ENCODE assay signal across 9 mouse cellular contexts in the genomic region with DNA sequence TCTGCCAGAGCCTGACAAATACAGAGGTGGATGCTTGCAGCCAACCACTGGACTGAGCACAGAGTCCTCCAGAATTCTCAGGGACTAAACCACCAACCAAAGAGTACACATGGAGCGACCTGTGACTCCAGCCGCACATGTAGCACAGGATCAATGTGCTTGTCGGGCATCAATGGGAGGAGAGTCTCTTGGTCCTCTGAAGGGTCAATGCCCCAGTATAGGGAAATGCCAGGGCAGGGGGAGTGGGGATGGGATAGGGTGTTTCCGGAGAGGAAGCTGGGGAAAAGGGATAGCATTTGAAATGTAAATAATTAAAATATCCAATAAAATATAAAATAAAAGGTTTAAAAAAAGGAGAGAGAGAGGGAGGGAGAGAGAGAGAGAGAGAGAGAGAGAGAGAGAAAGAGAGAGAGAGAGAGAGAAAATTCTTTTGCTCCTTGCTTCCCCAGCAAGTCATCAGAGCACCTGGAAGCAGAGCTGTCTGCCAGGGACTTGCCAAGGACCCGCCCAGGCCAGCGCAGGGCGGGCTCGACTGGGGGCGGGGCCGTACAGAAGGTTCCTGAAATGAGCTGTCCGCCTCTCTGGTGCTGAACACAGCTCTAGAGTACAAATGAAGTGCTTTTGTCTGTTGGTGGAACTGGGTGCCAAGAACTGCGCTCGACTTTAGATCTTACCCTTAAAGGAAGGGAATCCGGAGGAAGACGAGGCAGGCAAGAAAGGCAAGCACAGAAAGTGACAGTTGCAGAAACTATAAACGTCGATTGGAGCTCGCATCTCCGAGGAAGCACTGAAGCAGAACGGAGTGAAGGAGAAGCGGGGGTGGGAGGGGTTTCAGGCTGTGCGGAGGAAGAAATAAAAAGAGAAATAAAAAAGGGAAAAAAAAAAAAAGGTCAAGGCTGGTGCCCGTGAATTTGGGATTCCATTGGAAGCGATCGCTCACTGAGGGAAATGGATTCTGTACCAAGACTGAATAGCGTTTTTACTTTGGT. TPM values are rescaled to one million over a fixed set of nuclear protein-coding genes. Genes with fewer than 3 reads are reported as not detected.
DNase-seq lines count a peak whose midpoint lies in the region; ATAC-seq and TF ChIP-seq lines count a peak whose summit lies in the region.
"Had no signal": no experiment of that assay in that cellular context is flagged by ENCODE, and none has a peak within 500 bp of the region (broad histone marks: within the 10 kb centered on the region; RNA-seq: fewer than 3 reads in every experiment).

TSS of gene Cntnap5c (plus strand) at position 949 of the 989 bp plus-strand sequence.

- H3K4me1 ChIP-seq in lung, embryonic 14.5 days (ENCODE audit: insufficient read depth), result no peaks in the 10 kb centered on the region
- peaks cover 3% of the 10 kb centered on the region; the same call in 1 of the 2 replicates for H3K4me1 ChIP-seq in forebrain, embryonic 14.5 days (ENCODE audit: control insufficient read depth, insufficient read depth, low read length)
- no peaks in the 10 kb centered on the region for H3K4me1 ChIP-seq in limb, embryonic 11.5 days (ENCODE audit: control insufficient read depth, insufficient read depth, low read length)
- H3K4me1 ChIP-seq: megakaryocyte, embryonic 14.5 days had no signal

- H3K4me3 ChIP-seq in lung, embryonic 14.5 days (ENCODE audit: low read depth, low read length), result no peak within 1 kb of the TSS
- H3K4me3 ChIP-seq in forebrain, embryonic 14.5 days (ENCODE audit: low read depth, low read length), result peak within 1 kb of the TSS; percentile 31
- no peak within 1 kb of the TSS for H3K4me3 ChIP-seq in limb, embryonic 11.5 days (ENCODE audit: low read depth, low read length)
- H3K4me3 ChIP-seq: megakaryocyte, embryonic 14.5 days had no signal

- H3K27me3 ChIP-seq in lung, embryonic 14.5 days (ENCODE audit: insufficient read depth, low read length), result no peaks in the 10 kb centered on the region
- no peaks in the 10 kb centered on the region for H3K27me3 ChIP-seq in forebrain, embryonic 14.5 days (replicated peaks; ENCODE audit: control insufficient read depth, insufficient read depth, low read length)
- no peaks in the 10 kb centered on the region for H3K27me3 ChIP-seq in limb, embryonic 11.5 days (ENCODE audit: control insufficient read depth, insufficient read depth, low read length)
- H3K27me3 ChIP-seq: megakaryocyte, embryonic 14.5 days had no signal

- H3K4me2 ChIP-seq in lung, embryonic 14.5 days, result no peak within 1 kb of the TSS
- peak within 1 kb of the TSS; percentile 57 for H3K4me2 ChIP-seq in forebrain, embryonic 14.5 days (ENCODE audit: low read length)
- H3K4me2 ChIP-seq in limb, embryonic 11.5 days (ENCODE audit: low read depth, severe bottlenecking), result no peak within 1 kb of the TSS

- peak; percentile 85 for DNase-seq in lung, embryonic 14.5 days
- DNase-seq in lung, postnatal 25 days (ENCODE audit: low spot score), result no peak
- peak; percentile 18 for DNase-seq in brain, embryonic 18.5 days (ENCODE audit: low read depth, low spot score)
- peak; percentile 74 for DNase-seq in forebrain, embryonic 14.5 days (ENCODE audit: low spot score)
- DNase-seq in kidney, adult 8-10 months, result peak; percentile 38 to 84
- peak; percentile 85 for DNase-seq in limb, embryonic 11.5 days (ENCODE audit: low spot score)
- peak; percentile 22 for DNase-seq in ovary, postnatal 14 days (ENCODE audit: low spot score)
- no peak for DNase-seq in spleen, adult 18-20 months

- no peaks in the 10 kb centered on the region for H3K36me3 ChIP-seq in lung, embryonic 14.5 days (ENCODE audit: insufficient read depth)
- H3K36me3 ChIP-seq in forebrain, embryonic 14.5 days (ENCODE audit: control insufficient read depth, insufficient read depth, low read length), result no peaks in the 10 kb centered on the region
- H3K36me3 ChIP-seq in limb, embryonic 11.5 days (ENCODE audit: control insufficient read depth, insufficient read depth, low read length), result no peaks in the 10 kb centered on the region

- H3K9me3 ChIP-seq in lung, embryonic 14.5 days (ENCODE audit: low read depth, low read length), result no peaks in the 10 kb centered on the region
- H3K9me3 ChIP-seq in forebrain, embryonic 14.5 days (replicated peaks; ENCODE audit: control insufficient read depth, low read length), result no peaks in the 10 kb centered on the region
- no peaks in the 10 kb centered on the region for H3K9me3 ChIP-seq in limb, embryonic 11.5 days (ENCODE audit: control insufficient read depth, low read length)
- H3K9me3 ChIP-seq: megakaryocyte, embryonic 14.5 days had no signal

- peak; percentile 91 for ATAC-seq in lung, embryonic 14.5 days (ENCODE audit: insufficient read depth)
- ATAC-seq in forebrain, embryonic 14.5 days, result peak; percentile 89
- ATAC-seq in limb, embryonic 11.5 days (ENCODE audit: insufficient number of reproducible peaks, low FRiP score, low TSS enrichment, low read depth), result peak; percentile 87

- H3K27ac ChIP-seq in lung, embryonic 14.5 days (ENCODE audit: low read depth), result no peak within 1 kb of the TSS
- H3K27ac ChIP-seq in forebrain, embryonic 14.5 days (ENCODE audit: low read depth, low read length), result no peak within 1 kb of the TSS
- no peak within 1 kb of the TSS for H3K27ac ChIP-seq in limb, embryonic 11.5 days (replicated peaks; ENCODE audit: low read depth, low read length)

- 20% methylated on average over 26 of the region's 26 CpGs for WGBS in lung, embryonic 14.5 days
- 14% methylated on average over 26 of the region's 26 CpGs for WGBS in forebrain, embryonic 14.5 days
- 20% methylated on average over 26 of the region's 26 CpGs for WGBS in limb, embryonic 11.5 days

- no peak within 1 kb of the TSS for H3K9ac ChIP-seq in lung, embryonic 14.5 days
- H3K9ac ChIP-seq in forebrain, embryonic 14.5 days (ENCODE audit: low read length), result peak within 1 kb of the TSS; percentile 49
- H3K9ac ChIP-seq in limb, embryonic 11.5 days (ENCODE audit: low read length), result no peak within 1 kb of the TSS

- no peak for TF ChIP-seq CTCF in lung, embryonic 14.5 days (IDR thresholded peaks at IDR 0.05; ENCODE audit: low read depth)

RNA-seq across cellular contexts. Expression of gene Cntnap5c, which starts in this region (rescaled TPM):
- not detected in 2 replicates for polyA plus RNA-seq in lung, embryonic 14.5 days (2014; fragmentation: Nextera tagmentation; extraction: Ambion mirVana)
- polyA plus RNA-seq in forebrain, embryonic 14.5 days (2014; fragmentation: Nextera tagmentation; extraction: Ambion mirVana), result 0.60 and 1.3 TPM in 2 replicates
- not detected in 2 replicates for polyA plus RNA-seq in limb, embryonic 11.5 days (2014; fragmentation: Nextera tagmentation; extraction: Ambion mirVana)

Comparison
In these comparisons a context has a peak if more than half of its experiments do, and no peak if none do; other contexts are left out.
1. Peak in DNase-seq and ATAC-seq in lung, embryonic 14.5 days; RNA of the gene not detected or under 1 TPM.
2. Peak in DNase-seq and ATAC-seq in limb, embryonic 11.5 days; RNA of the gene not detected or under 1 TPM.
3. DNase-seq: peak in brain, embryonic 18.5 days (single experiment), forebrain, embryonic 14.5 days (single experiment), kidney, adult 8-10 months (2 of 2) and ovary, postnatal 14 days (single experiment); none in lung, postnatal 25 days (single experiment) and spleen, adult 18-20 months (0 of 2).
4. Peak in every context shown above with its lines, with median percentiles within 50 percentile points of each other: ATAC-seq.